Mouse (Mus musculus): ENCODE results near the gene Foxp1.

DNA sequence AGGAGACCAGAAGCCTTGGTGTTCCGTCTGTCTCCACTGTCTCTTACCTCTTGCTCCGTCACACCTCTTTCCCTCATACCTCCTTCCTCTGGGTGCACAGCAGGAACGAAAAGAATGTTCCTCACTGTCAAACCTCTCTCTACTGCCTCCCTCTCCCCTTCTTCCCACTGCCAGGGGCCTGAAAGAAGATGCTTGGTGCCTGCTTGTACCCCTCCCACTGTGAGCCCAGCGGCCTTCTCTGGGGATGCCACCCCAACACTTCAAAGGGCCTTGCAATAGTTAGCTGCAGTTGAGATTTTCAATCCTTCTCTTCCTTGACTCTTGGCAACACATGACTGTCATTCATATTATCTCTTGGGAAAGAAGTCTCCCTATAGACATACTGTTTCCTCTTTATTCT lies 339.7 kb downstream of the Foxp1 start:
- TF ChIP-seq CTCF (IDR thresholded peaks at IDR 0.05; ENCODE audit: low read depth) = no peak
- TF ChIP-seq EP300 (IDR thresholded peaks at IDR 0.05; ENCODE audit: low read depth) = no peak
